Mouse (Mus musculus): ENCODE data around the gene Klhl29. TPM values are rescaled to one million over a fixed set of nuclear protein-coding genes. Genes with fewer than 3 reads are reported as not detected.

The Klhl29 gene
- polyA plus RNA-seq, 1 experiment from 2014 or later = 0.60 TPM

DNA sequence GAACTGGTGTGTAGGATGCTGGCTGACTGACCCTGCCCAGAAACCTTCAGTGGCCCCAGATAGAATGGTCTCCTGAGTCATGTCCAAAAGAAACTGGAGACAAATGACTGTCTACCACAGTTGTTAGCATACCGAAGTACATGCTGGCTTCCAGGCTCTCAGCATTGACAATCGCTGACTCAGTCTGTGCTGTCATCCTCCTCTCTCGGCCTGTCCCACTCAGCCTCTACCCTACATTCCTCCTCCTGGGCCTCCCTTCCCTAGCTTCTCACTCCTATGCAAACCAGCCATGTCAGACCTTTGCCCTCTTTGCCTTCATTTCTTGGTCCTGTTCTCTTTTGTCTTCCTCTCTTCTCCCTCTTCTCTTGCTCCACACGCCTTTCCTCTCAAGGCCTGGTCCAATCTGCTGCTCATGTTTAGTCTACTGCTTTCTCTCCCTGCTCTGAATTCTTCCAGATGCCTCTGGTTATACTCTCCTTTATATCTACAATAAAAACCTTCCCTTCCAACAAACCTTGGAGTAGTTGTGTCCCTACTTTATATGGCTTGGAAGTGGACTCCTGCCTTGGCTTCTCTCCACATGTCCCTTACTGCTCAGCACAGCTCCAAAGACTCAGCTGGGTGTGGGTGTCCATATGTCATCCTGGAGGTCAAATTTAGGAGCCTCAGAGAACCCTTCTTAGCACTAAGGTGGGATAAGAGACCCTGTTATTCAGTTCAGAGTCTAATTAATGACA is 121.1 kb downstream of the Klhl29 start:
- Histone ChIP-seq H3K27me3 (ENCODE audit: insufficient read depth, poor library complexity, severe bottlenecking) (no peaks in the 10 kb centered on the region), H3K9me3 (no peaks in the 10 kb centered on the region), H3K4me1 (peaks cover 33% of the 10 kb centered on the region), H3K27ac (no peak overlapping the region), H3K36me3 (no peaks in the 10 kb centered on the region), H3K4me3 (no peak overlapping the region)
- 71% methylated on average over 4 of the region's 4 CpGs for WGBS
- no peak for DNase-seq (ENCODE audit: low spot score)

GRCm38 (mm10) chr12:5253289-5254005 is 122.0 kb downstream of the Klhl29 start:
- WGBS = 82% methylated on average over 10 of the region's 10 CpGs
- DNase-seq (ENCODE audit: low spot score) = no peak
- no peak overlapping the region for H3K4me3 ChIP-seq
- no peaks in the 10 kb centered on the region for H3K36me3 ChIP-seq
- H3K4me1 ChIP-seq = peaks cover 34% of the 10 kb centered on the region
- H3K27me3 ChIP-seq (ENCODE audit: insufficient read depth, poor library complexity, severe bottlenecking) = no peaks in the 10 kb centered on the region
- H3K27ac ChIP-seq = no peak overlapping the region
- no peaks in the 10 kb centered on the region for H3K9me3 ChIP-seq

GRCm38 (mm10) chr12:5252569-5252968 is 122.9 kb downstream of the Klhl29 start:
- H3K27ac ChIP-seq = no peak overlapping the region
- WGBS = 58% methylated on average over 2 of the region's 2 CpGs
- H3K36me3 ChIP-seq = no peaks in the 10 kb centered on the region
- peaks cover 39% of the 10 kb centered on the region for H3K4me1 ChIP-seq
- H3K4me3 ChIP-seq = no peak overlapping the region
- DNase-seq (ENCODE audit: low spot score) = no peak
- H3K9me3 ChIP-seq = no peaks in the 10 kb centered on the region
- no peaks in the 10 kb centered on the region for H3K27me3 ChIP-seq (ENCODE audit: insufficient read depth, poor library complexity, severe bottlenecking)

- DNase-seq (ENCODE audit: low spot score) = no peak
- no peak overlapping the region for H3K27ac ChIP-seq
- WGBS = 39% methylated on average over 7 of the region's 7 CpGs
- H3K36me3 ChIP-seq = no peaks in the 10 kb centered on the region
- H3K27me3 ChIP-seq (ENCODE audit: insufficient read depth, poor library complexity, severe bottlenecking) = no peaks in the 10 kb centered on the region
- no peaks in the 10 kb centered on the region for H3K9me3 ChIP-seq
- H3K4me3 ChIP-seq = no peak overlapping the region
- peaks cover 50% of the 10 kb centered on the region for H3K4me1 ChIP-seq
These were observed 125.4 kb downstream of the Klhl29 start for GRCm38 (mm10) chr12:5250042-5250441.

GRCm38 (mm10) chr12:5249068-5249467 is 126.4 kb downstream of the Klhl29 start:
- Histone ChIP-seq H3K9me3 (no peaks in the 10 kb centered on the region), H3K27ac (no peak overlapping the region), H3K36me3 (no peaks in the 10 kb centered on the region), H3K27me3 (ENCODE audit: insufficient read depth, poor library complexity, severe bottlenecking) (no peaks in the 10 kb centered on the region), H3K4me3 (no peak overlapping the region), H3K4me1 (peaks cover 55% of the 10 kb centered on the region)
- 84% methylated on average over 13 of the region's 13 CpGs for WGBS
- no peak for DNase-seq (ENCODE audit: low spot score)

GRCm38 (mm10) chr12:5247505-5247904 is 128.0 kb downstream of the Klhl29 start:
- Histone ChIP-seq H3K36me3 (no peaks in the 10 kb centered on the region), H3K4me3 (0 out of 2 replicates have a peak overlapping the region, but pooled peaks have one; percentile 27), H3K9me3 (no peaks in the 10 kb centered on the region), H3K4me1 (peaks cover 58% of the 10 kb centered on the region), H3K27me3 (ENCODE audit: insufficient read depth, poor library complexity, severe bottlenecking) (no peaks in the 10 kb centered on the region), H3K27ac (peak overlapping the region; percentile 72)
- no peak for DNase-seq (ENCODE audit: low spot score)
- 9% methylated on average over 6 of the region's 6 CpGs for WGBS

DNA sequence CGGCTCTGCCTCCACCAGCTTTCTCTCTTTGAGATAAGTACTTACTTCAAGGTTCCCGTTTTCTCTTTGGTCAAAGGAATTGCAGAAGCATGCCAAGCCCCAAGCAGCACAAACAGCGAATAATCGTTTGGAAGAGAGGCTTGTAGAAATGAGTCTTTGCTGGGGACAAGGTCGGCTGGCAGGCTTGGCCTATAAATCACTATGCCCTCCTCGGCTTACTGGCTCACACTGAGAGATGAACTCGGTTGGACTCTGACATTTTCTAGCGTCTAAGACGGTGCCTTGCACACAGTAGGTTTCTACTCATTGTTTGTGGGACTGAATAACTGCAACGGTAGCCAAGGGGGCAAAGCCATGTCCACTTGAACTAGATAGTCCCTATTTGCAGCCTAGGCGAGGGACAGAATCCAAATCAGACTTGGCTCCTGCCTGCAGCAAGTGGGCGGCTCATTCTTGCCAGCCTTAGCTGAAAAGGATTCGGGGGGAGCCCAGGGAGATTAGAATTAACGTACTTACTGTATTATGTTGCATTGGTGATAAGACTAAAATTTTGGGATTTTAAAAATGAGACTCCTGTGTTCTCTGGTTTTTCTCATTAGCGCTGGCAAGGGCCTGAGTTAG is 128.7 kb downstream of the Klhl29 start:
- Histone ChIP-seq H3K27me3 (ENCODE audit: insufficient read depth, poor library complexity, severe bottlenecking) (no peaks in the 10 kb centered on the region), H3K36me3 (no peaks in the 10 kb centered on the region), H3K4me1 (peaks cover 58% of the 10 kb centered on the region), H3K27ac (0 out of 2 replicates have a peak overlapping the region, but pooled peaks have one; percentile 72), H3K4me3 (no peak overlapping the region), H3K9me3 (no peaks in the 10 kb centered on the region)
- DNase-seq (ENCODE audit: low spot score) = no peak
- 69% methylated on average over 15 of the region's 15 CpGs for WGBS

- DNase-seq (ENCODE audit: low spot score) = no peak
- Histone ChIP-seq H3K36me3 (no peaks in the 10 kb centered on the region), H3K27me3 (ENCODE audit: insufficient read depth, poor library complexity, severe bottlenecking) (no peaks in the 10 kb centered on the region), H3K4me3 (no peak overlapping the region), H3K9me3 (no peaks in the 10 kb centered on the region), H3K4me1 (peaks cover 58% of the 10 kb centered on the region), H3K27ac (0 out of 2 replicates have a peak overlapping the region, but pooled peaks have one; percentile 23)
- WGBS = 60% methylated on average over 9 of the region's 9 CpGs
These were observed 129.3 kb downstream of the Klhl29 start for GRCm38 (mm10) chr12:5246193-5246621.

DNA sequence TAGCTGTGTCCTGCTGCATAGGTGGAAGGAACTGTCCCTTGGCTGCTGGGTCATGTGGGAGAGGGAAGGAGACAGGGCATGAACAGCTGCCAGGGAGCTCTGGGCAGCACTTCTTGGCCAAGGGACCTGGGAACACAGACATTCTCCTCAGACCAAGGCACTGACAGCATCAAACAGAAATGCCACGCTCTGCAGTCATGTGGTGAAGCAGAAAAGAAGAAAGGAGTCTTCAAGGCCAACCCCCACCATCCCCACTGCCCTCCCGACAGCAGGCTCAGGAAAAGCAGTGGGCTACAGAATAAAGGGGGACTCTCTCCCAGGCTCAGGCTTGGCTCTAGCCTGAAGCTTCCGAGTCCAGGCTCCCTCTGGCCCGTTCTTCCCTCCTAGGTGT is 130.3 kb downstream of the Klhl29 start:
- Histone ChIP-seq H3K36me3 (no peaks in the 10 kb centered on the region), H3K9me3 (no peaks in the 10 kb centered on the region), H3K4me1 (peaks cover 50% of the 10 kb centered on the region), H3K27me3 (ENCODE audit: insufficient read depth, poor library complexity, severe bottlenecking) (no peaks in the 10 kb centered on the region), H3K27ac (no peak overlapping the region), H3K4me3 (no peak overlapping the region)
- DNase-seq (ENCODE audit: low spot score) = no peak
- 67% methylated on average over 4 of the region's 4 CpGs for WGBS

DNA sequence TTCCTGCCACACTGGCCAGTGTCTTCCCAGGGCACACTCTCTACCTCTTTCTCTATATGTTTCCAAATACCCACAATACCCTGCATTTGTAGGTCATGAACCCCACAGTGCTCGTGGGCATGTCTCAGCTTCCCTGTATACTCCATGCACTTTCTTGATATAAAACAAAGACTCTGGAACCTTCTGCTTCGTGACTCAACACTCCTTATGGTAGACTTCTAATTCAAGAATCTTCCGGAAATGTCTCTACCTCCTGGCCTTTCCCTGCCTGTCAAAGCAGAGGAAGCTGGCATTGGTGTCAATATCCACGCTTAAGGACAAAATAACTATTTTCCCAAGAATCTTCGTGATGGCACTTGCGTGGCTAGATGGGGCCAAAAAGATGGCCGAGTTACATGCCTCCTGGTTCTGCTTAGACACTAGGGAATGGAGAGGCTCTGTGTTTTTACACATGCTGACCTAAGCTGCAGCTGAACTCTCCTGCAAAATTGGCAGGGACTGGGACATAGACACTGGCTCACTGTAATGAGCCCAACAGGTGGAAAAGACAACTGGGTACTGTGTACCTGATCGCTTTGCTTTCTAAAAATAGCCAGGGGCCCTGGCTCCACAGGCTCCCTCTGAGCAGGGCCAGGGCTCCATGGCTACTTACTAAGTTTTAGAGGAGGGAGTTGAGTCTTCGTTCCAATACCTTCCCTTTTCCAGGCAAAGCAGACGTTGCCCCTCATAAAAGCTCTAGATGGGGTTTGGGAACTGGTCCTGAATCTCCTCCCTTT is 130.9 kb downstream of the Klhl29 start:
- 78% methylated on average over 10 of the region's 10 CpGs for WGBS
- no peaks in the 10 kb centered on the region for H3K9me3 ChIP-seq
- H3K4me3 ChIP-seq = no peak overlapping the region
- H3K27ac ChIP-seq = no peak overlapping the region
- no peaks in the 10 kb centered on the region for H3K27me3 ChIP-seq (ENCODE audit: insufficient read depth, poor library complexity, severe bottlenecking)
- H3K36me3 ChIP-seq = no peaks in the 10 kb centered on the region
- DNase-seq (ENCODE audit: low spot score) = no peak
- H3K4me1 ChIP-seq = peaks cover 46% of the 10 kb centered on the region

GRCm38 (mm10) chr12:5243867-5244266 is 131.6 kb downstream of the Klhl29 start:
- peaks cover 45% of the 10 kb centered on the region for H3K4me1 ChIP-seq
- WGBS = 74% methylated on average over 6 of the region's 6 CpGs
- H3K27ac ChIP-seq = no peak overlapping the region
- H3K36me3 ChIP-seq = no peaks in the 10 kb centered on the region
- H3K27me3 ChIP-seq (ENCODE audit: insufficient read depth, poor library complexity, severe bottlenecking) = no peaks in the 10 kb centered on the region
- no peak overlapping the region for H3K4me3 ChIP-seq
- no peak for DNase-seq (ENCODE audit: low spot score)
- no peaks in the 10 kb centered on the region for H3K9me3 ChIP-seq

- Histone ChIP-seq H3K36me3 (no peaks in the 10 kb centered on the region), H3K9me3 (no peaks in the 10 kb centered on the region), H3K4me3 (no peak overlapping the region), H3K4me1 (peaks cover 49% of the 10 kb centered on the region), H3K27me3 (ENCODE audit: insufficient read depth, poor library complexity, severe bottlenecking) (no peaks in the 10 kb centered on the region), H3K27ac (no peak overlapping the region)
- 71% methylated on average over 4 of the region's 4 CpGs for WGBS
- no peak for DNase-seq (ENCODE audit: low spot score)
These were observed 132.0 kb downstream of the Klhl29 start for GRCm38 (mm10) chr12:5243449-5243848.
